Mouse (Mus musculus) heart, postnatal 0 days (tissue): ENCODE data around the gene Klf14. TPM values are rescaled to one million over a fixed set of nuclear protein-coding genes. Genes with fewer than 3 reads are reported as not detected.

ENCODE experiments used
- ATAC-seq: fragments of 200-750 bp; cut with Nextera tagmentation; 2 replicates; pipeline ENCODE4 v1.8.0; 2017; ENCODE audit warnings: low read depth, moderate number of reproducible peaks, moderate library complexity; ENCODE audit not compliant: insufficient read depth
- DNase-seq: peaks from one replicate; pipeline ENCODE4 v3.0.0-alpha.2; 2016; ENCODE audit warnings: low spot score
- H3K27ac ChIP-seq: fragments of 300-500 bp; sonication (generic); 2 replicates; pipeline ENCODE4 v1.5.1; 2014; ENCODE audit warnings: low read depth, mild to moderate bottlenecking
- H3K27me3 ChIP-seq: fragments of 300-500 bp; sonication (generic); 2 replicates; pipeline ENCODE4 v1.6.1; 2014; ENCODE audit warnings: low read length, mixed read lengths; ENCODE audit not compliant: control insufficient read depth, insufficient read depth
- H3K36me3 ChIP-seq: fragments of 300-500 bp; sonication (generic); replicated peaks from 2 replicates; pipeline ENCODE4 v1.6.1; 2014; ENCODE audit warnings: low read length, mixed read lengths; ENCODE audit not compliant: control insufficient read depth, insufficient read depth
- H3K4me1 ChIP-seq: fragments of 300-500 bp; sonication (generic); 2 replicates; pipeline ENCODE4 v1.6.1; 2014; ENCODE audit warnings: antibody characterized with exemption; ENCODE audit not compliant: control insufficient read depth, insufficient read depth
- H3K4me2 ChIP-seq: fragments of 300-500 bp; sonication (generic); 2 replicates; pipeline ENCODE4 v1.6.1; 2014; ENCODE audit warnings: low read depth, mild to moderate bottlenecking, low read length, moderate library complexity
- H3K4me3 ChIP-seq: fragments of 300-500 bp; sonication (generic); 2 replicates; pipeline ENCODE4 v1.5.1; 2014; ENCODE audit warnings: low read depth, low read length
- H3K9ac ChIP-seq: fragments of 300-500 bp; sonication (generic); replicated peaks from 2 replicates; pipeline ENCODE4 v1.6.1; 2014; ENCODE audit warnings: low read depth, low read length, mixed read lengths
- H3K9me3 ChIP-seq: fragments of 300-500 bp; sonication (generic); replicated peaks from 2 replicates; pipeline ENCODE4 v1.6.1; 2016; ENCODE audit warnings: low read length; ENCODE audit not compliant: control insufficient read depth
- CTCF ChIP-seq: IDR thresholded peaks from 2 replicates; pipeline ENCODE4 v1.5.1; 2016; ENCODE audit warnings: antibody characterized with exemption, control low read depth, low read depth
- EP300 ChIP-seq: IDR thresholded peaks from 2 replicates; pipeline ENCODE4 v1.6.1; 2016; ENCODE audit warnings: antibody characterized with exemption, low read depth
- WGBS: fragments of 180-500 bp; shearing (Covaris S2); extraction: QIAGEN DNeasy Blood & Tissue Kit; methylation state at CpG from one replicate; pipeline ENCODE4 v1.1.7; 2014; 5-methylcytosine and 5-hydroxymethylcytosine counted together
- polyA plus RNA-seq: library from polyadenylated mRNA; unstranded; fragments of >200 nt; fragmentation: Nextera tagmentation; extraction: Ambion mirVana; gene quantifications from 2 replicates; pipeline ENCODE4 v1.2.1, GENCODE M21; 2015
- total RNA-seq: library from RNA; depleted of rRNA; stranded (reverse); fragments of >200 nt; gene quantifications from 2 replicates; pipeline ENCODE4 v1.2.3, GENCODE M21; 2014; ENCODE audit warnings: low replicate concordance

The Klf14 gene
- total and polyA plus RNA-seq, 2 experiments from 2014 or later, result 0.73 to 1.4 TPM

GRCm38 (mm10) chr6:30981351-30981750 lies 22.5 kb upstream of the Klf14 start:
- no peak overlapping the region for H3K9ac ChIP-seq
- no peak overlapping the region for H3K27ac ChIP-seq
- no peaks in the 10 kb centered on the region for H3K4me1 ChIP-seq
- 81% methylated on average over 5 of the region's 5 CpGs for WGBS
- no peaks in the 10 kb centered on the region for H3K9me3 ChIP-seq
- no peaks in the 10 kb centered on the region for H3K36me3 ChIP-seq
- no peak overlapping the region for H3K4me3 ChIP-seq
- H3K27me3 ChIP-seq, result no peaks in the 10 kb centered on the region
- no peak overlapping the region for H3K4me2 ChIP-seq
- ATAC-seq (no peak), DNase-seq (no peak)
- TF ChIP-seq EP300, result no peak
- no peak for TF ChIP-seq CTCF

- no peak overlapping the region for H3K4me3 ChIP-seq
- no peak overlapping the region for H3K27ac ChIP-seq
- 35% methylated on average over 1 of the region's 1 CpGs for WGBS
- H3K9me3 ChIP-seq, result no peaks in the 10 kb centered on the region
- no peak overlapping the region for H3K4me2 ChIP-seq
- H3K36me3 ChIP-seq, result no peaks in the 10 kb centered on the region
- ATAC-seq (no peak), DNase-seq (no peak)
- no peak overlapping the region for H3K9ac ChIP-seq
- no peaks in the 10 kb centered on the region for H3K27me3 ChIP-seq
- TF ChIP-seq CTCF (no peak), EP300 (no peak)
- no peaks in the 10 kb centered on the region for H3K4me1 ChIP-seq
Observed at GRCm38 (mm10) chr6:30978615-30979014, 19.7 kb upstream of the Klf14 start.

GRCm38 (mm10) chr6:30972121-30972520 lies 13.2 kb upstream of the Klf14 start:
- Histone ChIP-seq H3K27ac (no peak overlapping the region), H3K4me1 (no peaks in the 10 kb centered on the region), H3K4me3 (no peak overlapping the region), H3K36me3 (no peaks in the 10 kb centered on the region), H3K4me2 (no peak overlapping the region), H3K9ac (no peak overlapping the region), H3K27me3 (peaks cover 5% of the 10 kb centered on the region; the same call in 1 of the 2 replicates), H3K9me3 (no peaks in the 10 kb centered on the region)
- ATAC-seq, result no peak
- WGBS, result 85% methylated on average over 1 of the region's 1 CpGs
- no peak for DNase-seq
- TF ChIP-seq CTCF, result no peak
- TF ChIP-seq EP300, result no peak

- 8% methylated on average over 82 of the region's 84 CpGs for WGBS
- Histone ChIP-seq H3K4me3 (peak overlapping the region; percentile 55), H3K4me2 (peak overlapping the region; percentile 66), H3K36me3 (no peaks in the 10 kb centered on the region), H3K4me1 (no peaks in the 10 kb centered on the region), H3K27me3 (peaks cover 40% of the 10 kb centered on the region), H3K27ac (no peak overlapping the region), H3K9me3 (peaks cover 24% of the 10 kb centered on the region), H3K9ac (no peak overlapping the region)
- no peak for DNase-seq
- no peak for TF ChIP-seq EP300
- TF ChIP-seq CTCF, result no peak
- peak; percentile 53 for ATAC-seq
Observed at GRCm38 (mm10) chr6:30957784-30958735, 818 bp downstream of the Klf14 start.

- H3K27me3 ChIP-seq, result no peaks in the 10 kb centered on the region
- no peak overlapping the region for H3K9ac ChIP-seq
- H3K27ac ChIP-seq, result no peak overlapping the region
- H3K36me3 ChIP-seq, result no peaks in the 10 kb centered on the region
- TF ChIP-seq CTCF, result no peak
- TF ChIP-seq EP300, result no peak
- H3K4me3 ChIP-seq, result no peak overlapping the region
- no peaks in the 10 kb centered on the region for H3K4me1 ChIP-seq
- DNase-seq (no peak), ATAC-seq (no peak)
- no peak overlapping the region for H3K4me2 ChIP-seq
- no peaks in the 10 kb centered on the region for H3K9me3 ChIP-seq
- WGBS, result 74% methylated on average over 5 of the region's 5 CpGs
Observed at GRCm38 (mm10) chr6:30939264-30939663, 19.6 kb downstream of the Klf14 start.

GRCm38 (mm10) chr6:30922821-30923220 lies 36.1 kb downstream of the Klf14 start:
- Histone ChIP-seq H3K4me2 (no peak overlapping the region), H3K27ac (no peak overlapping the region), H3K4me3 (no peak overlapping the region), H3K4me1 (no peaks in the 10 kb centered on the region), H3K27me3 (no peaks in the 10 kb centered on the region), H3K9ac (no peak overlapping the region), H3K36me3 (no peaks in the 10 kb centered on the region), H3K9me3 (no peaks in the 10 kb centered on the region)
- DNase-seq (peak; percentile 36), ATAC-seq (no peak)
- TF ChIP-seq EP300, result no peak
- TF ChIP-seq CTCF, result peak; percentile 52
- 41% methylated on average over 2 of the region's 2 CpGs for WGBS
